Mouse (Mus musculus) embryonic facial prominence, embryonic 10.5 days (tissue): ENCODE data around the gene Dohh. TPM values are rescaled to one million over a fixed set of nuclear protein-coding genes. Genes with fewer than 3 reads are reported as not detected.
A peak's percentile ranks its signal among the peaks of the same experiment; 100 is the strongest.

Source experiments
- DNase-seq: peaks from one replicate; pipeline ENCODE4 v3.0.0-alpha.2; 2017; ENCODE audit warnings: low spot score
- H3K27ac ChIP-seq: fragments of 300-500 bp; sonication (generic); replicated peaks from 2 replicates; pipeline ENCODE4 v1.5.1; 2016; ENCODE audit warnings: mild to moderate bottlenecking
- H3K27me3 ChIP-seq: fragments of 300-500 bp; sonication (generic); replicated peaks from 2 replicates; pipeline ENCODE4 v1.6.1; 2016; ENCODE audit warnings: low read depth, mild to moderate bottlenecking; ENCODE audit not compliant: poor library complexity, severe bottlenecking
- H3K36me3 ChIP-seq: fragments of 300-500 bp; sonication (generic); replicated peaks from 2 replicates; pipeline ENCODE4 v1.6.1; 2016; ENCODE audit warnings: mild to moderate bottlenecking, moderate library complexity
- H3K4me1 ChIP-seq: fragments of 300-500 bp; sonication (generic); 2 replicates; pipeline ENCODE4 v1.6.1; 2016
- H3K4me3 ChIP-seq: fragments of 300-500 bp; sonication (generic); 2 replicates; pipeline ENCODE4 v1.5.1; 2016; ENCODE audit warnings: mild to moderate bottlenecking, moderate library complexity
- H3K9me3 ChIP-seq: fragments of 300-500 bp; sonication (generic); 2 replicates; pipeline ENCODE4 v1.6.1; 2016; ENCODE audit warnings: mild to moderate bottlenecking
- WGBS: fragments of 180-500 bp; shearing (Covaris S2); methylation state at CpG from one replicate; pipeline ENCODE4 v1.1.7; 2016; 5-methylcytosine and 5-hydroxymethylcytosine counted together
- polyA plus RNA-seq: library from polyadenylated mRNA; unstranded; fragments of >200 nt; fragmentation: Nextera tagmentation; extraction: Ambion mirVana; gene quantifications from 2 replicates; pipeline ENCODE4 v1.2.1, GENCODE M21; 2016

The Dohh gene
- polyA plus RNA-seq, 1 experiment from 2014 or later = 109 TPM

- DNase-seq = no peak
- Histone ChIP-seq H3K27me3 (peaks cover 19% of the 10 kb centered on the region), H3K4me1 (peaks cover 95% of the 10 kb centered on the region), H3K36me3 (0 out of 2 replicates have a peak, but pooled peaks cover 6% of the 10 kb centered on the region), H3K4me3 (no peak overlapping the region), H3K27ac (peak overlapping the region; percentile 90), H3K9me3 (no peaks in the 10 kb centered on the region)
- 75% methylated on average over 16 of the region's 16 CpGs for WGBS
Measured at GRCm38 (mm10) chr10:81412586-81413309, 28.5 kb downstream of the Dohh start.

- Histone ChIP-seq H3K27ac (peak overlapping the region; percentile 90), H3K4me1 (peaks cover 95% of the 10 kb centered on the region), H3K9me3 (no peaks in the 10 kb centered on the region), H3K27me3 (peaks cover 18% of the 10 kb centered on the region), H3K4me3 (peak overlapping the region; percentile 44), H3K36me3 (0 out of 2 replicates have a peak, but pooled peaks cover 6% of the 10 kb centered on the region)
- WGBS = 28% methylated on average over 26 of the region's 26 CpGs
- peak; percentile 85 for DNase-seq
Measured at GRCm38 (mm10) chr10:81413310-81414261, 29.4 kb downstream of the Dohh start.

GRCm38 (mm10) chr10:81414682-81415081, 30.5 kb downstream of the Dohh start:
- Histone ChIP-seq H3K27ac (peak overlapping the region; percentile 90), H3K4me1 (peaks cover 94% of the 10 kb centered on the region), H3K27me3 (peaks cover 26% of the 10 kb centered on the region), H3K36me3 (peaks cover 11% of the 10 kb centered on the region; the same call in 1 of the 2 replicates), H3K4me3 (peak overlapping the region; percentile 44), H3K9me3 (no peaks in the 10 kb centered on the region)
- DNase-seq = peak; percentile 73

GRCm38 (mm10) chr10:81415146-81415545, 30.9 kb downstream of the Dohh start:
- Histone ChIP-seq H3K36me3 (peaks cover 11% of the 10 kb centered on the region; the same call in 1 of the 2 replicates), H3K4me1 (peaks cover 94% of the 10 kb centered on the region), H3K4me3 (peak overlapping the region; percentile 44), H3K27me3 (peaks cover 30% of the 10 kb centered on the region), H3K27ac (peak overlapping the region; percentile 90), H3K9me3 (no peaks in the 10 kb centered on the region)
- WGBS = 83% methylated on average over 5 of the region's 5 CpGs
- no peak for DNase-seq

GRCm38 (mm10) chr10:81415549-81416310, 31.5 kb downstream of the Dohh start:
- Histone ChIP-seq H3K4me3 (0 out of 2 replicates have a peak overlapping the region, but pooled peaks have one; percentile 60), H3K36me3 (peaks cover 11% of the 10 kb centered on the region; the same call in 1 of the 2 replicates), H3K9me3 (no peaks in the 10 kb centered on the region), H3K4me1 (peaks cover 90% of the 10 kb centered on the region), H3K27ac (peak overlapping the region; percentile 90), H3K27me3 (peaks cover 36% of the 10 kb centered on the region)
- DNase-seq = peak; percentile 15
- 60% methylated on average over 17 of the region's 17 CpGs for WGBS

GRCm38 (mm10) chr10:81416581-81417226, 32.5 kb downstream of the Dohh start:
- Histone ChIP-seq H3K27me3 (peaks cover 46% of the 10 kb centered on the region), H3K36me3 (peaks cover 9% of the 10 kb centered on the region; the same call in 1 of the 2 replicates), H3K27ac (peak overlapping the region; percentile 90), H3K4me1 (peaks cover 88% of the 10 kb centered on the region), H3K9me3 (no peaks in the 10 kb centered on the region), H3K4me3 (peak overlapping the region; percentile 60)
- 0% methylated on average over 26 of the region's 26 CpGs for WGBS
- peak; percentile 88 for DNase-seq

GRCm38 (mm10) chr10:81417227-81418215, 33.3 kb downstream of the Dohh start:
- H3K9me3 ChIP-seq = no peaks in the 10 kb centered on the region
- H3K4me3 ChIP-seq = peak overlapping the region; percentile 60
- H3K36me3 ChIP-seq = peaks cover 4% of the 10 kb centered on the region; the same call in 1 of the 2 replicates
- H3K4me1 ChIP-seq = peaks cover 80% of the 10 kb centered on the region
- 38% methylated on average over 12 of the region's 12 CpGs for WGBS
- peak overlapping the region; percentile 90 for H3K27ac ChIP-seq
- peaks cover 54% of the 10 kb centered on the region for H3K27me3 ChIP-seq
- DNase-seq = no peak

GRCm38 (mm10) chr10:81418216-81419070, 34.2 kb downstream of the Dohh start:
- Histone ChIP-seq H3K27ac (peak overlapping the region; percentile 57; the same call in 1 of the 2 replicates), H3K36me3 (peaks cover 4% of the 10 kb centered on the region; the same call in 1 of the 2 replicates), H3K4me1 (peaks cover 70% of the 10 kb centered on the region), H3K4me3 (peak overlapping the region; percentile 14; the same call in 1 of the 2 replicates), H3K27me3 (peaks cover 61% of the 10 kb centered on the region), H3K9me3 (no peaks in the 10 kb centered on the region)
- 40% methylated on average over 11 of the region's 11 CpGs for WGBS
- DNase-seq = no peak

GRCm38 (mm10) chr10:81419111-81419928, 35.1 kb downstream of the Dohh start:
- 92% methylated on average over 10 of the region's 10 CpGs for WGBS
- peak; percentile 7 for DNase-seq
- Histone ChIP-seq H3K9me3 (no peaks in the 10 kb centered on the region), H3K27me3 (peaks cover 70% of the 10 kb centered on the region), H3K4me3 (peak overlapping the region; percentile 14; the same call in 1 of the 2 replicates), H3K27ac (peak overlapping the region; percentile 57; the same call in 1 of the 2 replicates), H3K4me1 (peaks cover 66% of the 10 kb centered on the region), H3K36me3 (peaks cover 4% of the 10 kb centered on the region; the same call in 1 of the 2 replicates)
